Mouse (Mus musculus): ENCODE measurements around the gene Lbh. TPM values are rescaled to one million over a fixed set of nuclear protein-coding genes. Genes with fewer than 3 reads are reported as not detected.

The Lbh gene
- polyA plus RNA-seq, 1 experiment, result 171 TPM

- WGBS, result 18% methylated on average over 6 of the region's 6 CpGs
- H3K36me3 ChIP-seq (ENCODE audit: control insufficient read depth, insufficient read depth, low read length), result no peaks in the 10 kb centered on the region
- H3K4me1 ChIP-seq (ENCODE audit: control insufficient read depth, insufficient read depth, insufficient read length), result peaks cover 23% of the 10 kb centered on the region
- no peaks in the 10 kb centered on the region for H3K27me3 ChIP-seq (ENCODE audit: control insufficient read depth, insufficient read depth, low read length)
- TF ChIP-seq CTCF (IDR thresholded peaks at IDR 0.05; ENCODE audit: extremely low read depth, insufficient read depth, insufficient read length, insufficient replicate concordance), result no peak
- TF ChIP-seq POLR2A (IDR thresholded peaks at IDR 0.05; ENCODE audit: low read depth, low read length), result no peak
- DNase-seq (ENCODE audit: low read depth in 1 of 2, low spot score in 2 of 2), result no peak
- H3K4me3 ChIP-seq (ENCODE audit: extremely low read depth, insufficient read depth, insufficient read length), result no peak overlapping the region
- H3K27ac ChIP-seq (ENCODE audit: insufficient read depth, low read length), result peak overlapping the region; percentile 84
Measured at GRCm38 (mm10) chr17:72967371-72968175, 49.5 kb downstream of the Lbh start.

GRCm38 (mm10) chr17:72968666-72969065, 50.6 kb downstream of the Lbh start:
- Histone ChIP-seq H3K4me3 (ENCODE audit: extremely low read depth, insufficient read depth, insufficient read length) (no peak overlapping the region), H3K4me1 (ENCODE audit: control insufficient read depth, insufficient read depth, insufficient read length) (peaks cover 23% of the 10 kb centered on the region), H3K36me3 (ENCODE audit: control insufficient read depth, insufficient read depth, low read length) (no peaks in the 10 kb centered on the region), H3K27me3 (ENCODE audit: control insufficient read depth, insufficient read depth, low read length) (no peaks in the 10 kb centered on the region), H3K27ac (ENCODE audit: insufficient read depth, low read length) (no peak overlapping the region)
- no peak for DNase-seq (ENCODE audit: low read depth in 1 of 2, low spot score in 2 of 2)
- 87% methylated on average over 4 of the region's 4 CpGs for WGBS
- TF ChIP-seq CTCF (IDR thresholded peaks at IDR 0.05; ENCODE audit: extremely low read depth, insufficient read depth, insufficient read length, insufficient replicate concordance) (no peak), POLR2A (IDR thresholded peaks at IDR 0.05; ENCODE audit: low read depth, low read length) (no peak)

GRCm38 (mm10) chr17:72970631-72971161, 52.6 kb downstream of the Lbh start:
- no peak for TF ChIP-seq CTCF (IDR thresholded peaks at IDR 0.05; ENCODE audit: extremely low read depth, insufficient read depth, insufficient read length, insufficient replicate concordance)
- no peak for TF ChIP-seq POLR2A (IDR thresholded peaks at IDR 0.05; ENCODE audit: low read depth, low read length)
- Histone ChIP-seq H3K27ac (ENCODE audit: insufficient read depth, low read length) (no peak overlapping the region), H3K4me1 (ENCODE audit: control insufficient read depth, insufficient read depth, insufficient read length) (peaks cover 18% of the 10 kb centered on the region), H3K4me3 (ENCODE audit: extremely low read depth, insufficient read depth, insufficient read length) (no peak overlapping the region), H3K27me3 (ENCODE audit: control insufficient read depth, insufficient read depth, low read length) (no peaks in the 10 kb centered on the region), H3K36me3 (ENCODE audit: control insufficient read depth, insufficient read depth, low read length) (no peaks in the 10 kb centered on the region)
- no peak for DNase-seq (ENCODE audit: low read depth in 1 of 2, low spot score in 2 of 2)
- WGBS, result 86% methylated on average over 7 of the region's 7 CpGs

- H3K4me3 ChIP-seq (ENCODE audit: extremely low read depth, insufficient read depth, insufficient read length), result no peak overlapping the region
- no peaks in the 10 kb centered on the region for H3K36me3 ChIP-seq (ENCODE audit: control insufficient read depth, insufficient read depth, low read length)
- no peaks in the 10 kb centered on the region for H3K27me3 ChIP-seq (ENCODE audit: control insufficient read depth, insufficient read depth, low read length)
- H3K27ac ChIP-seq (ENCODE audit: insufficient read depth, low read length), result no peak overlapping the region
- peaks cover 6% of the 10 kb centered on the region for H3K4me1 ChIP-seq (ENCODE audit: control insufficient read depth, insufficient read depth, insufficient read length)
- WGBS, result 93% methylated on average over 5 of the region's 5 CpGs
- no peak for DNase-seq (ENCODE audit: low read depth in 1 of 2, low spot score in 2 of 2)
- no peak for TF ChIP-seq CTCF (IDR thresholded peaks at IDR 0.05; ENCODE audit: extremely low read depth, insufficient read depth, insufficient read length, insufficient replicate concordance)
- no peak for TF ChIP-seq POLR2A (IDR thresholded peaks at IDR 0.05; ENCODE audit: low read depth, low read length)
Measured at GRCm38 (mm10) chr17:72973041-72973440, 54.9 kb downstream of the Lbh start.

GRCm38 (mm10) chr17:72976258-72977231, 58.4 kb downstream of the Lbh start:
- TF ChIP-seq CTCF (IDR thresholded peaks at IDR 0.05; ENCODE audit: extremely low read depth, insufficient read depth, insufficient read length, insufficient replicate concordance) (no peak), POLR2A (IDR thresholded peaks at IDR 0.05; ENCODE audit: low read depth, low read length) (no peak)
- no peaks in the 10 kb centered on the region for H3K27me3 ChIP-seq (ENCODE audit: control insufficient read depth, insufficient read depth, low read length)
- no peak overlapping the region for H3K27ac ChIP-seq (ENCODE audit: insufficient read depth, low read length)
- peaks cover 4% of the 10 kb centered on the region; the same call in 1 of the 2 replicates for H3K4me1 ChIP-seq (ENCODE audit: control insufficient read depth, insufficient read depth, insufficient read length)
- H3K36me3 ChIP-seq (ENCODE audit: control insufficient read depth, insufficient read depth, low read length), result no peaks in the 10 kb centered on the region
- WGBS, result 89% methylated on average over 11 of the region's 11 CpGs
- no peak overlapping the region for H3K4me3 ChIP-seq (ENCODE audit: extremely low read depth, insufficient read depth, insufficient read length)
- DNase-seq (ENCODE audit: low read depth in 1 of 2, low spot score in 2 of 2), result no peak

GRCm38 (mm10) chr17:72977616-72978015, 59.5 kb downstream of the Lbh start:
- Histone ChIP-seq H3K27me3 (ENCODE audit: control insufficient read depth, insufficient read depth, low read length) (no peaks in the 10 kb centered on the region), H3K4me1 (ENCODE audit: control insufficient read depth, insufficient read depth, insufficient read length) (peaks cover 2% of the 10 kb centered on the region; the same call in 1 of the 2 replicates), H3K27ac (ENCODE audit: insufficient read depth, low read length) (no peak overlapping the region), H3K36me3 (ENCODE audit: control insufficient read depth, insufficient read depth, low read length) (no peaks in the 10 kb centered on the region), H3K4me3 (ENCODE audit: extremely low read depth, insufficient read depth, insufficient read length) (no peak overlapping the region)
- TF ChIP-seq POLR2A (IDR thresholded peaks at IDR 0.05; ENCODE audit: low read depth, low read length) (no peak), CTCF (IDR thresholded peaks at IDR 0.05; ENCODE audit: extremely low read depth, insufficient read depth, insufficient read length, insufficient replicate concordance) (no peak)
- DNase-seq (ENCODE audit: low read depth in 1 of 2, low spot score in 2 of 2), result no peak
- 94% methylated on average over 1 of the region's 1 CpGs for WGBS

Data from spleen, adult 2 months (tissue).